Mouse (Mus musculus): ENCODE measurements at regions not wholly inside any gene's neighbourhood (a gene's known extent, or its start where the extent isn't known, plus 50 kb on each side); places are given as distances from the start of the nearest gene placed in this dataset.

GRCm38 (mm10) chr9:33850024-33850423, 635.7 kb upstream of the Kirrel3 start:
- TF ChIP-seq CTCF (conservative IDR thresholded peaks at IDR 0.05 in 1 of 2, IDR thresholded peaks at IDR 0.05 in 1 of 2; ENCODE audit: low read depth in 2 of 2, low read length in 2 of 2) (no peak), NELFE (IDR thresholded peaks at IDR 0.05; ENCODE audit: low read depth, low read length) (no peak), POLR2A (IDR thresholded peaks at IDR 0.05; ENCODE audit: low read depth, low read length) (no peak)
